ENCODE assay signal across 18 mouse cellular contexts in genomic region chr5:148747549-148747948, GRCm38 (mm10).
DNase-seq lines count a peak whose midpoint lies in the region; TF ChIP-seq lines count a peak whose summit lies in the region.
"Had no signal": no experiment of that assay in that cellular context is flagged by ENCODE, and none has a peak within 500 bp of the region (broad histone marks: within the 10 kb centered on the region; RNA-seq: fewer than 3 reads in every experiment).

No protein-coding gene starts in this region.

- H3K9me3 ChIP-seq in ES-E14 (ENCODE audit: control insufficient read depth, insufficient read depth, low read depth, low read length): no peaks in the 10 kb centered on the region
- H3K9me3 ChIP-seq: embryonic facial prominence, embryonic 10.5 days; forebrain, embryonic 13.5 days had no signal

- no peaks in the 10 kb centered on the region for H3K36me3 ChIP-seq in ES-E14 (ENCODE audit: control insufficient read depth, insufficient read depth, low read length, poor library complexity, severe bottlenecking)
- H3K36me3 ChIP-seq in small intestine, adult 2 months (ENCODE audit: control insufficient read depth, insufficient read depth, low read length): no peaks in the 10 kb centered on the region
- H3K36me3 ChIP-seq: embryonic facial prominence, embryonic 10.5 days; heart, embryonic 10.5 days; hindbrain, embryonic 13.5 days had no signal

- no peak for TF ChIP-seq CTCF in small intestine, adult 2 months (IDR thresholded peaks at IDR 0.05; ENCODE audit: extremely low read depth, insufficient read length, insufficient replicate concordance, low read depth, low read length)

- H3K27ac ChIP-seq in ES-E14 (ENCODE audit: insufficient read depth, low read depth, low read length, poor library complexity, severe bottlenecking): no peak overlapping the region; the same call in 1 of the 2 replicates
- peak overlapping the region; percentile 75 for H3K27ac ChIP-seq in small intestine, adult 2 months (ENCODE audit: insufficient read depth, low read depth, low read length)
- H3K27ac ChIP-seq: embryonic facial prominence, embryonic 10.5 days; forebrain, embryonic 13.5 days; heart, embryonic 10.5 days; hindbrain, embryonic 13.5 days; hindbrain, postnatal 0 days had no signal

- in situ Hi-C loops in ES-E14 (cut with MboI; ENCODE audit: low sequenced_read_pairs in 2 of 2, unreplicated experiment in 2 of 2): no loop called here

- TF ChIP-seq POLR2A in small intestine, adult 2 months (IDR thresholded peaks at IDR 0.05; ENCODE audit: low read depth, low read length): no peak

- H3K4me3 ChIP-seq in ES-E14 (ENCODE audit: insufficient read depth in 1 of 2, low read depth in 1 of 2, low read length in 2 of 2, poor library complexity in 1 of 2, severe bottlenecking in 1 of 2): peak overlapping the region; percentile 3 to 50; a peak in 2 of 4 replicates
- no peak overlapping the region for H3K4me3 ChIP-seq in small intestine, adult 2 months (ENCODE audit: low read depth, low read length)
- H3K4me3 ChIP-seq: embryonic facial prominence, embryonic 10.5 days; forebrain, embryonic 13.5 days; heart, embryonic 10.5 days; hindbrain, embryonic 13.5 days had no signal

- no peaks in the 10 kb centered on the region for H3K27me3 ChIP-seq in small intestine, adult 2 months (ENCODE audit: control insufficient read depth, insufficient read depth, low read length)
- H3K27me3 ChIP-seq: CH12.LX; forebrain, embryonic 13.5 days; hindbrain, embryonic 13.5 days had no signal

- peak overlapping the region; percentile 55; the same call in 1 of the 2 replicates for H3K9ac ChIP-seq in ES-E14 (ENCODE audit: insufficient read depth, low read depth, low read length, poor library complexity, severe bottlenecking)
- H3K9ac ChIP-seq: forebrain, embryonic 13.5 days; forebrain, postnatal 0 days; hindbrain, embryonic 13.5 days had no signal

- 85% methylated on average over 3 of the region's 3 CpGs for whole genome bisulfite sequencing in small intestine, adult 2 months

- DNase-seq in CD4-positive helper T cell, adult 2 months (ENCODE audit: low read depth, low spot score): peak; percentile 15
- peak; percentile 44 for DNase-seq in CD4-positive, CD25-positive, alpha-beta regulatory T cell, adult 2 months (ENCODE audit: low read depth, low spot score)
- no peak for DNase-seq in ES-E14 (ENCODE audit: low read depth, low spot score)
- DNase-seq in layer of hippocampus, adult 18-20 months (ENCODE audit: low spot score in 2 of 2): no peak
- no peak for DNase-seq in ovary, postnatal 14 days (ENCODE audit: low spot score)
- DNase-seq: adrenal gland, postnatal 14 days; cerebellum, adult 2 months; cerebellum, postnatal 10 days; forebrain, postnatal 0 days; gastrocnemius, postnatal 25 days; heart, postnatal 10 days had no signal

- peaks cover 0 to 15% of the 10 kb centered on the region in 2 experiments for H3K4me1 ChIP-seq in ES-E14 (ENCODE audit: control insufficient read depth in 2 of 2, insufficient read depth in 2 of 2, low read length in 2 of 2, poor library complexity in 1 of 2)
- H3K4me1 ChIP-seq in small intestine, adult 2 months (ENCODE audit: control insufficient read depth, insufficient read depth, insufficient read length, low read length): peaks cover 15% of the 10 kb centered on the region; the same call in 1 of the 2 replicates
- H3K4me1 ChIP-seq: embryonic facial prominence, embryonic 10.5 days; forebrain, embryonic 13.5 days; heart, embryonic 10.5 days; hindbrain, embryonic 13.5 days had no signal

TF ChIP-seq in ES-E14, 5 proteins besides CTCF, POLR2A, EP300 and RAD21:
- TF ChIP-seq HCFC1 (IDR thresholded peaks at IDR 0.05; ENCODE audit: borderline replicate concordance, insufficient read depth, low read length) (no peak), MAFK (IDR thresholded peaks at IDR 0.05; ENCODE audit: insufficient read depth, low read depth, low read length) (no peak), ZC3H11A (IDR thresholded peaks at IDR 0.05; ENCODE audit: borderline replicate concordance, low read depth, low read length) (no peak), ZNF384 (IDR thresholded peaks at IDR 0.05; ENCODE audit: low read depth, low read length) (no peak), CHD2 (IDR thresholded peaks at IDR 0.05; ENCODE audit: low read depth, low read length) (no peak)

Comparison
In these comparisons a context has a peak if more than half of its experiments do, and no peak if none do; other contexts are left out.
1. DNase-seq: peak in CD4-positive helper T cell, adult 2 months (single experiment) and CD4-positive, CD25-positive, alpha-beta regulatory T cell, adult 2 months (single experiment); none in ES-E14 (single experiment), layer of hippocampus, adult 18-20 months (0 of 2) and ovary, postnatal 14 days (single experiment).